Mouse (Mus musculus): ENCODE data around the gene Cd300e. TPM values are rescaled to one million over a fixed set of nuclear protein-coding genes. Genes with fewer than 3 reads are reported as not detected.

Gene Cd300e
- total and polyA plus RNA-seq, 3 experiments, result not detected

- DNase-seq (ENCODE audit: low read depth, low spot score), result peak; percentile 21
- no peak overlapping the region for H3K27ac ChIP-seq (ENCODE audit: control insufficient read depth, low read depth, low read length)
- TF ChIP-seq MEF2A (IDR thresholded peaks at IDR 0.05; ENCODE audit: extremely low read depth, insufficient replicate concordance, low read depth, low read length, poor library complexity, severe bottlenecking) (no peak), MAFK (IDR thresholded peaks at IDR 0.05; ENCODE audit: borderline replicate concordance, low read depth, low read length) (no peak), RAD21 (IDR thresholded peaks at IDR 0.05; ENCODE audit: low read depth, low read length) (peak; percentile 5), POLR2AphosphoS5 (IDR thresholded peaks at IDR 0.05; ENCODE audit: borderline replicate concordance, low read depth, low read length) (no peak), JUND (IDR thresholded peaks at IDR 0.05; ENCODE audit: low read depth, low read length) (no peak), TAL1 (IDR thresholded peaks at IDR 0.05; ENCODE audit: low read length) (no peak), KAT2A (conservative IDR thresholded peaks at IDR 0.05; ENCODE audit: low read depth, low read length) (no peak), ELF1 (IDR thresholded peaks at IDR 0.05; ENCODE audit: low read depth, low read length) (no peak), MXI1 (IDR thresholded peaks at IDR 0.05; ENCODE audit: low read depth, low read length) (no peak), ZNF384 (IDR thresholded peaks at IDR 0.05; ENCODE audit: low read depth, low read length) (peak; percentile 87), MAX (IDR thresholded peaks at IDR 0.05; ENCODE audit: low read length) (no peak), GABPA (IDR thresholded peaks at IDR 0.05; ENCODE audit: low read depth, low read length) (no peak), ETS1 (IDR thresholded peaks at IDR 0.05; ENCODE audit: low read depth, low read length) (no peak), MYC (IDR thresholded peaks at IDR 0.05; ENCODE audit: low read depth, low read length) (no peak), ZMIZ1 (IDR thresholded peaks at IDR 0.05; ENCODE audit: low read depth, low read length) (no peak), USF1 (IDR thresholded peaks at IDR 0.05; ENCODE audit: low read depth, low read length) (no peak), EP300 (IDR thresholded peaks at IDR 0.05; ENCODE audit: low read depth in 1 of 2, low read length in 2 of 2) (no peak), USF2 (IDR thresholded peaks at IDR 0.05; ENCODE audit: borderline replicate concordance in 1 of 2, insufficient read depth in 1 of 2, low read depth in 1 of 2, low read length in 2 of 2) (no peak), SIN3A (IDR thresholded peaks at IDR 0.05; ENCODE audit: low read length) (no peak), MAZ (IDR thresholded peaks at IDR 0.05; ENCODE audit: low read depth, low read length) (no peak), E2F4 (IDR thresholded peaks at IDR 0.05; ENCODE audit: borderline replicate concordance, low read depth, low read length) (no peak), CTCF (IDR thresholded peaks at IDR 0.05 in 2 of 3, conservative IDR thresholded peaks at IDR 0.05 in 1 of 3; ENCODE audit: control insufficient read depth in 1 of 3, insufficient read depth in 1 of 3, low read depth in 2 of 3, low read length in 3 of 3, poor library complexity in 1 of 3, severe bottlenecking in 1 of 3) (peak in 2 of 3 experiments; percentile 19 to 44; a peak in 3 of 6 replicates), NELFE (IDR thresholded peaks at IDR 0.05; ENCODE audit: low read depth, low read length) (no peak), ZC3H11A (IDR thresholded peaks at IDR 0.05; ENCODE audit: low read depth, low read length) (no peak), RCOR1 (IDR thresholded peaks at IDR 0.05; ENCODE audit: low read depth, low read length) (no peak), SMC3 (IDR thresholded peaks at IDR 0.05; ENCODE audit: low read depth, low read length) (peak; percentile 38), CHD1 (IDR thresholded peaks at IDR 0.05; ENCODE audit: low read depth, low read length) (no peak), ZKSCAN1 (IDR thresholded peaks at IDR 0.05; ENCODE audit: low read depth, low read length) (no peak), TBP (IDR thresholded peaks at IDR 0.05; ENCODE audit: low read depth, low read length) (no peak)
- H3K79me2 ChIP-seq (ENCODE audit: control insufficient read depth, insufficient read depth, low read length, poor library complexity), result no peaks in the 10 kb centered on the region
- H3K4me1 ChIP-seq (ENCODE audit: control insufficient read depth in 1 of 2, insufficient read depth in 2 of 2, low read length in 2 of 2), result no peaks in the 10 kb centered on the region
- H3K4me3 ChIP-seq (ENCODE audit: control insufficient read depth in 1 of 2, insufficient read depth in 1 of 2, low read depth in 2 of 2, low read length in 2 of 2), result no peak overlapping the region
- H3K27me3 ChIP-seq (ENCODE audit: control insufficient read depth in 1 of 2, insufficient read depth in 2 of 2, low read length in 2 of 2), result peaks cover 0 to 8% of the 10 kb centered on the region in 2 experiments; a peak in 2 of 4 replicates
- H3K9me3 ChIP-seq (replicated peaks; ENCODE audit: insufficient read depth, low read length), result no peaks in the 10 kb centered on the region
- H3K36me3 ChIP-seq (ENCODE audit: control insufficient read depth in 1 of 2, insufficient read depth in 2 of 2, low read length in 2 of 2), result no peaks in the 10 kb centered on the region
- H3K9ac ChIP-seq (ENCODE audit: control insufficient read depth, low read depth, low read length, poor library complexity, severe bottlenecking), result no peak overlapping the region
These were observed 4.8 kb upstream of the Cd300e start for GRCm38 (mm10) chr11:115066768-115067167.

All from MEL (cell line).